Mouse (Mus musculus): Measurements from ENCODE around the gene Akap1.

DNA sequence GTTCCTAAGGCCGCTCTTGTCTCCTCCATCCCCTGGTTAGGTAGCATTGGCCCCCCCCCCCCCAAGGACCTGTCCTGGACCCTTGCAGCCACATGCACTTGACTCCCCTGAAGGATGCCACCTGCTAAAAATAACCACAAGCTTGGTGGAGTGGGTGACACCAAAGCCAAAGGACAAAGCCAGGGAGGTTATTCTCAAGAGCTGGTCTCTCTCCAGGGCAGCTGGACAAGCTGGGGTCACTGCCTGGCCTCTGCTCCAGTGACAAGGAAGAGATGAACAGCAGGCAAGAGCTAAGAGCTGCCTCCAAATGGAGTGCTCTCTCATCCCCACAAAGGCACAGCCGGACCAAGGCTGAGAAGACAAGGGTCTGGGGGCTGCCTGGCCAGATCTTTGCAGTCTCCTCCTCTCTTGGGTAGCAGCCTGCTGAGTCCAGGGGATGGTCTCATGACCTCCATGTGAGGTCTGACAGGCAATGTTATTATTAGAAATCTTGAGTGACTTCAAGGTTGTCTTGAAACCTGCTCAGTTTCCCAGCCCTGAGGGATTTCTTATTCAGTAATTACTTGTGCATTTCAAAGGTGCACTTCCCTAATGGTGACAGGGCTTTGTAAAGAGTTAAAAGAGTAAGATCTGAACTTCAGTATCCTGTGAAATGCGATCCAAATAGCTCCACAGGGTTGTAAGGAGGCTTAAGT, 6.9 kb downstream of the Akap1 start:
- TF ChIP-seq CTCF (IDR thresholded peaks at IDR 0.05; ENCODE audit: borderline replicate concordance, control insufficient read depth, extremely low read depth, insufficient read depth, low read length, poor library complexity) (no peak), POLR2A (IDR thresholded peaks at IDR 0.05; ENCODE audit: control insufficient read depth, extremely low read depth, insufficient read depth, low read length, poor library complexity) (no peak)
